Mouse (Mus musculus) cerebellum, adult 9-10 months (tissue): ENCODE measurements around the gene Vmn2r45.
"Not testable (repeated sequence)": the region's sequence is repeated elsewhere in the genome, so short reads cannot be mapped to it uniquely, and the experiment has no call there.

Source experiments
- DNase-seq: peaks from one replicate; pipeline ENCODE4 v3.0.0; 2022

The Vmn2r45 gene

GRCm38 (mm10) chr7:8488975-8489374 is at the start of gene Vmn2r45:
Vmn2r45 (minus strand) TSS chr7:8489075.
- not testable (repeated sequence) for DNase-seq
